Mouse (Mus musculus) midbrain, embryonic 16.5 days (tissue): Measurements from ENCODE around the gene Farsa. TPM values are rescaled to one million over a fixed set of nuclear protein-coding genes. Genes with fewer than 3 reads are reported as not detected.

Source experiments
- ATAC-seq: fragments of 200-750 bp; cut with Nextera tagmentation; 2 replicates; pipeline ENCODE4 v1.8.0; 2017; ENCODE audit warnings: moderate TSS enrichment
- H3K27ac ChIP-seq: fragments of 300-500 bp; sonication (generic); 2 replicates; pipeline ENCODE4 v1.5.1; 2014; ENCODE audit warnings: mild to moderate bottlenecking, low read length, mixed read lengths
- H3K27me3 ChIP-seq: fragments of 300-500 bp; sonication (generic); 2 replicates; pipeline ENCODE4 v1.6.1; 2014; ENCODE audit warnings: low read depth, low read length, mixed read lengths; ENCODE audit not compliant: control insufficient read depth, insufficient read depth
- H3K36me3 ChIP-seq: fragments of 300-500 bp; sonication (generic); 2 replicates; pipeline ENCODE4 v1.6.1; 2014; ENCODE audit warnings: mild to moderate bottlenecking, low read length, moderate library complexity, mixed read lengths; ENCODE audit not compliant: control insufficient read depth, insufficient read depth
- H3K4me1 ChIP-seq: fragments of 300-500 bp; sonication (generic); 2 replicates; pipeline ENCODE4 v1.6.1; 2014; ENCODE audit warnings: mild to moderate bottlenecking, low read length, mixed read lengths; ENCODE audit not compliant: control insufficient read depth, insufficient read depth
- H3K4me2 ChIP-seq: fragments of 300-500 bp; sonication (generic); 2 replicates; pipeline ENCODE4 v1.6.1; 2014; ENCODE audit warnings: mild to moderate bottlenecking, low read length, mixed read lengths
- H3K4me3 ChIP-seq: fragments of 300-500 bp; sonication (generic); 2 replicates; pipeline ENCODE4 v1.5.1; 2014; ENCODE audit warnings: low read depth, mild to moderate bottlenecking, low read length, moderate library complexity, mixed read lengths
- H3K9ac ChIP-seq: fragments of 300-500 bp; sonication (generic); 2 replicates; pipeline ENCODE4 v1.6.1; 2014; ENCODE audit warnings: low read depth, low read length, mixed read lengths
- H3K9me3 ChIP-seq: fragments of 300-500 bp; sonication (generic); replicated peaks from 2 replicates; pipeline ENCODE4 v1.6.1; 2014; ENCODE audit warnings: mild to moderate bottlenecking, low read length, mixed read lengths; ENCODE audit not compliant: control insufficient read depth, poor library complexity, severe bottlenecking
- WGBS: fragments of 180-500 bp; shearing (Covaris S2); extraction: QIAGEN DNeasy Blood & Tissue Kit; methylation state at CpG from one replicate; pipeline ENCODE4 v1.1.7; 2014; 5-methylcytosine and 5-hydroxymethylcytosine counted together
- polyA plus RNA-seq: library from polyadenylated mRNA; unstranded; fragments of >200 nt; fragmentation: Nextera tagmentation; extraction: Ambion mirVana; gene quantifications from 2 replicates; pipeline ENCODE4 v1.2.1, GENCODE M21; 2015

The Farsa gene
- polyA plus RNA-seq, 1 experiment from 2014 or later = 108 TPM

GRCm38 (mm10) chr8:84839411-84839810 is 17.4 kb upstream of the Farsa start:
- no peak for ATAC-seq
- 92% methylated on average over 2 of the region's 2 CpGs for WGBS

GRCm38 (mm10) chr8:84839875-84840247 is 16.9 kb upstream of the Farsa start:
- Histone ChIP-seq H3K27ac (peak overlapping the region; percentile 86), H3K4me1 (peaks cover 26% of the 10 kb centered on the region), H3K9me3 (no peaks in the 10 kb centered on the region), H3K36me3 (peaks cover 47% of the 10 kb centered on the region), H3K4me3 (peak overlapping the region; percentile 73), H3K9ac (peak overlapping the region; percentile 90), H3K27me3 (no peaks in the 10 kb centered on the region), H3K4me2 (peak overlapping the region; percentile 74)
- 2% methylated on average over 7 of the region's 7 CpGs for WGBS
- no peak for ATAC-seq

More at GRCm38 (mm10) chr8:84839411-84839810, 17.4 kb upstream of the Farsa start:
- Histone ChIP-seq H3K4me1 (peaks cover 21% of the 10 kb centered on the region), H3K9me3 (no peaks in the 10 kb centered on the region), H3K4me2 (peak overlapping the region; percentile 74), H3K27ac (no peak overlapping the region), H3K9ac (peak overlapping the region; percentile 90; the same call in 1 of the 2 replicates), H3K27me3 (no peaks in the 10 kb centered on the region), H3K4me3 (peak overlapping the region; percentile 73), H3K36me3 (peaks cover 49% of the 10 kb centered on the region)

- peaks cover 47% of the 10 kb centered on the region for H3K36me3 ChIP-seq
- H3K4me2 ChIP-seq = peak within 1 kb of the TSS; percentile 74
- peaks cover 31% of the 10 kb centered on the region for H3K4me1 ChIP-seq
- H3K27me3 ChIP-seq = no peaks in the 10 kb centered on the region
- H3K9ac ChIP-seq = peak within 1 kb of the TSS; percentile 90
- 0% methylated on average over 44 of the region's 55 CpGs for WGBS
- ATAC-seq = peak; percentile 96
- H3K9me3 ChIP-seq = no peaks in the 10 kb centered on the region
- H3K27ac ChIP-seq = peak within 1 kb of the TSS; percentile 86
- peak within 1 kb of the TSS; percentile 73 for H3K4me3 ChIP-seq
Observed at GRCm38 (mm10) chr8:84840248-84840999, 16.4 kb upstream of the Farsa start, which contains the start of gene Rad23a. Gene Rad23a, minus strand, starts transcription at chr8:84840665.

- no peak overlapping the region for H3K4me3 ChIP-seq
- H3K4me2 ChIP-seq = no peak overlapping the region
- no peak for ATAC-seq
- H3K9ac ChIP-seq = no peak overlapping the region
- H3K36me3 ChIP-seq = peaks cover 39% of the 10 kb centered on the region
- no peaks in the 10 kb centered on the region for H3K27me3 ChIP-seq
- H3K4me1 ChIP-seq = peaks cover 31% of the 10 kb centered on the region
- 79% methylated on average over 1 of the region's 1 CpGs for WGBS
- no peak overlapping the region for H3K27ac ChIP-seq
- H3K9me3 ChIP-seq = no peaks in the 10 kb centered on the region
Observed at GRCm38 (mm10) chr8:84841514-84841913, 15.3 kb upstream of the Farsa start.

GRCm38 (mm10) chr8:84844397-84845070 is 12.3 kb upstream of the Farsa start:
- peak overlapping the region; percentile 86; the same call in 1 of the 2 replicates for H3K4me3 ChIP-seq
- H3K27me3 ChIP-seq = no peaks in the 10 kb centered on the region
- ATAC-seq = no peak
- peak overlapping the region; percentile 86 for H3K4me2 ChIP-seq
- no peak overlapping the region for H3K27ac ChIP-seq
- 93% methylated on average over 9 of the region's 9 CpGs for WGBS
- H3K4me1 ChIP-seq = peaks cover 29% of the 10 kb centered on the region
- H3K9ac ChIP-seq = peak overlapping the region; percentile 93; the same call in 1 of the 2 replicates
- H3K9me3 ChIP-seq = no peaks in the 10 kb centered on the region
- peaks cover 25% of the 10 kb centered on the region for H3K36me3 ChIP-seq

GRCm38 (mm10) chr8:84845355-84846093 is 11.3 kb upstream of the Farsa start:
- peaks cover 25% of the 10 kb centered on the region for H3K36me3 ChIP-seq
- H3K27me3 ChIP-seq = no peaks in the 10 kb centered on the region
- H3K27ac ChIP-seq = peak overlapping the region; percentile 91
- peaks cover 25% of the 10 kb centered on the region for H3K4me1 ChIP-seq
- WGBS = 13% methylated on average over 12 of the region's 12 CpGs
- ATAC-seq = no peak
- H3K9ac ChIP-seq = peak overlapping the region; percentile 93
- peak overlapping the region; percentile 86 for H3K4me3 ChIP-seq
- H3K4me2 ChIP-seq = peak overlapping the region; percentile 86
- H3K9me3 ChIP-seq = no peaks in the 10 kb centered on the region

GRCm38 (mm10) chr8:84846094-84846721 is 10.6 kb upstream of the Farsa start:
- under 1% methylated on average over 30 of the region's 30 CpGs for WGBS
- no peaks in the 10 kb centered on the region for H3K27me3 ChIP-seq
- H3K36me3 ChIP-seq = peaks cover 25% of the 10 kb centered on the region
- H3K9ac ChIP-seq = peak overlapping the region; percentile 93
- H3K9me3 ChIP-seq = no peaks in the 10 kb centered on the region
- peaks cover 25% of the 10 kb centered on the region for H3K4me1 ChIP-seq
- peak overlapping the region; percentile 86 for H3K4me3 ChIP-seq
- H3K4me2 ChIP-seq = peak overlapping the region; percentile 86
- H3K27ac ChIP-seq = peak overlapping the region; percentile 91
- no peak; the same call in 1 of the 2 replicates for ATAC-seq

GRCm38 (mm10) chr8:84846722-84847572 is 9.8 kb upstream of the Farsa start, which contains the start of gene Calr:
Gene Calr, minus strand, starts transcription at chr8:84846934.
- H3K27me3 ChIP-seq = no peaks in the 10 kb centered on the region
- ATAC-seq = peak; percentile 99
- WGBS = under 1% methylated on average over 52 of the region's 55 CpGs
- peak within 1 kb of the TSS; percentile 86 for H3K4me3 ChIP-seq
- H3K4me2 ChIP-seq = peak within 1 kb of the TSS; percentile 86
- peak within 1 kb of the TSS; percentile 91 for H3K27ac ChIP-seq
- peaks cover 21% of the 10 kb centered on the region for H3K36me3 ChIP-seq
- H3K9me3 ChIP-seq = no peaks in the 10 kb centered on the region
- peak within 1 kb of the TSS; percentile 93 for H3K9ac ChIP-seq
- peaks cover 25% of the 10 kb centered on the region for H3K4me1 ChIP-seq
